Mouse (Mus musculus) bone marrow macrophage, adult 2 months (primary cell): Measurements from ENCODE around the gene Lsamp.

ENCODE experiments used
- CTCF ChIP-seq: IDR thresholded peaks from 2 replicates; pipeline ENCODE4 v1.5.1; 2012; ENCODE audit warnings: low read depth, mild to moderate bottlenecking, low read length, moderate library complexity
- POLR2A ChIP-seq: IDR thresholded peaks from 2 replicates; pipeline ENCODE4 v1.6.1; 2012; ENCODE audit warnings: mild to moderate bottlenecking, low read depth, low read length, borderline replicate concordance

GRCm38 (mm10) chr16:40572085-40572745 is 588.1 kb downstream of the Lsamp start:
- TF ChIP-seq CTCF: no peak
- TF ChIP-seq POLR2A: no peak
